Mouse (Mus musculus): ENCODE measurements around the gene Gm20737.
"Not testable (repeated sequence)": the region's sequence is repeated elsewhere in the genome, so short reads cannot be mapped to it uniquely, and the experiment has no call there.

Gm20737 gene

GRCm38 (mm10) chrY:10535942-10536341 is at the start of gene Gm20737:
Gm20737 (minus strand) TSS chrY:10536042.
- DNase-seq (ENCODE audit: extremely low read depth, low read depth), result not testable (repeated sequence)

DNA sequence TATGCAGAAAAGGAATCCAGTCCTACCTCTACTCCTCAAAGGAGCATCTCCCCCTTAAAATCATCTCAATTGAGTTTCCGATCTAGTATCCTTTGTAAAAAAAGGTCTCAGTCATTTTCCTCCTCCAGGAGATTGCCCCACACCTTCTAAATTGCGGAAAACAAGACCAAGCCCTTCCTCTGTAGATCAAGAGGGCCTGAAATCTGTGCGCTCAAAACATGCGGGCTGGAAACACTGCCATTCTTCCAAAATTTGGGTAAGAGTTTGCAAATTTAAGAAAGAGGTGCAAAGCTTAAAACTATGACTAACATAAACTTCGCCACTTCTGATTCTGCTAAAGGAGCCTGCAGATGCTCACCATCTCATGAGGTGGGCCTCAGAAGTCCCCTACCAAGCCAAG is 17.3 kb upstream of the Gm20737 start, which contains the start of gene Gm21775:
Gene Gm21775, plus strand, starts transcription at position 301 of the 400 bp plus-strand sequence.
- not testable (repeated sequence) for DNase-seq (ENCODE audit: extremely low read depth, low read depth)

All from MEL-GATA-1-ER (cell line).